Mouse (Mus musculus): ENCODE data around the gene Gm8909.
A peak's percentile ranks its signal among the peaks of the same experiment; 100 is the strongest.
"Not testable (repeated sequence)": the region's sequence is repeated elsewhere in the genome, so short reads cannot be mapped to it uniquely, and the experiment has no call there.

Gm8909 gene

GRCm38 (mm10) chr17:36161129-36162051 is 6.9 kb downstream of the Gm8909 start:
- no peak for DNase-seq

GRCm38 (mm10) chr17:36158264-36158663 is 10.1 kb downstream of the Gm8909 start:
- DNase-seq, result not testable (repeated sequence)

GRCm38 (mm10) chr17:36157782-36158181 is 10.6 kb downstream of the Gm8909 start:
- peak; percentile 59 for DNase-seq

- no peak for DNase-seq
Observed at GRCm38 (mm10) chr17:36154271-36155149, 13.8 kb downstream of the Gm8909 start.

- not testable (repeated sequence) for DNase-seq
Observed at GRCm38 (mm10) chr17:36151200-36151599, 17.1 kb downstream of the Gm8909 start.

GRCm38 (mm10) chr17:36148468-36148867 is 19.9 kb downstream of the Gm8909 start:
- not testable (repeated sequence) for DNase-seq

- peak; percentile 63 for DNase-seq
Observed at GRCm38 (mm10) chr17:36146937-36147336, 21.4 kb downstream of the Gm8909 start.

- not testable (repeated sequence) for DNase-seq
Observed at GRCm38 (mm10) chr17:36145861-36146156, 22.5 kb downstream of the Gm8909 start.

- DNase-seq, result peak; percentile 79
Observed at GRCm38 (mm10) chr17:36145111-36145860, 23.1 kb downstream of the Gm8909 start.

GRCm38 (mm10) chr17:36136299-36136848 is 32.0 kb downstream of the Gm8909 start:
- not testable (repeated sequence) for DNase-seq

- DNase-seq, result not testable (repeated sequence)
Observed at GRCm38 (mm10) chr17:36135421-36136231, 32.7 kb downstream of the Gm8909 start.

- peak; percentile 68 for DNase-seq
Observed at GRCm38 (mm10) chr17:36131516-36132265, 36.6 kb downstream of the Gm8909 start.

GRCm38 (mm10) chr17:36128968-36129817 is 39.1 kb downstream of the Gm8909 start, which contains the start of gene Gm7030:
Gm7030 (minus strand) TSS chr17:36129425.
- peak; percentile 49 for DNase-seq

GRCm38 (mm10) chr17:36128525-36128924 is 39.8 kb downstream of the Gm8909 start:
- DNase-seq, result not testable (repeated sequence)

GRCm38 (mm10) chr17:36124111-36124510 is 44.2 kb downstream of the Gm8909 start:
- not testable (repeated sequence) for DNase-seq

GRCm38 (mm10) chr17:36121352-36122020 is 46.9 kb downstream of the Gm8909 start, which contains the start of gene Gm19684:
Gm19684 (plus strand) TSS chr17:36121678.
- DNase-seq, result peak; percentile 84

GRCm38 (mm10) chr17:36120839-36121238 is 47.5 kb downstream of the Gm8909 start:
- DNase-seq, result not testable (repeated sequence)

GRCm38 (mm10) chr17:36116545-36116944 is 51.8 kb downstream of the Gm8909 start:
- DNase-seq, result not testable (repeated sequence)
